Mouse (Mus musculus): ENCODE measurements around the gene Pgk1. TPM values are rescaled to one million over a fixed set of nuclear protein-coding genes. Genes with fewer than 3 reads are reported as not detected.

The Pgk1 gene
- polyA plus RNA-seq (2014; fragmentation: Nextera tagmentation; extraction: Ambion mirVana), result 413 and 443 TPM in 2 replicates

GRCm38 (mm10) chrX:106186713-106187649 lies at the start of gene Pgk1:
Gene Pgk1 (plus strand): TSS chrX:106187100.
- WGBS, result 14% methylated on average over 48 of the region's 55 CpGs

GRCm38 (mm10) chrX:106139309-106140070 lies 47.4 kb upstream of the Pgk1 start:
- H3K4me1 ChIP-seq (replicated peaks; ENCODE audit: control insufficient read depth, insufficient read depth, low read length), result no peaks in the 10 kb centered on the region
- WGBS, result 83% methylated on average over 13 of the region's 13 CpGs
- DNase-seq (ENCODE audit: low spot score), result no peak
- no peak overlapping the region for H3K4me3 ChIP-seq (ENCODE audit: low read depth, low read length)
- H3K27ac ChIP-seq (ENCODE audit: low read depth, low read length), result no peak overlapping the region
- no peaks in the 10 kb centered on the region for H3K27me3 ChIP-seq (ENCODE audit: control insufficient read depth, insufficient read depth, low read length)
- no peaks in the 10 kb centered on the region for H3K9me3 ChIP-seq (ENCODE audit: control insufficient read depth, low read length)
- H3K36me3 ChIP-seq (ENCODE audit: control insufficient read depth, insufficient read depth, low read length), result no peaks in the 10 kb centered on the region
- H3K4me2 ChIP-seq (replicated peaks; ENCODE audit: low read depth, low read length), result no peak overlapping the region
- ATAC-seq (ENCODE audit: low FRiP score), result no peak
- no peak overlapping the region for H3K9ac ChIP-seq (ENCODE audit: low read depth, low read length)

More at GRCm38 (mm10) chrX:106186713-106187649, at the start of gene Pgk1:
- H3K36me3 ChIP-seq (ENCODE audit: control insufficient read depth, insufficient read depth, low read length), result no peaks in the 10 kb centered on the region
- no peaks in the 10 kb centered on the region for H3K27me3 ChIP-seq (ENCODE audit: control insufficient read depth, insufficient read depth, low read length)
- H3K9ac ChIP-seq (ENCODE audit: low read depth, low read length), result peak within 1 kb of the TSS; percentile 57
- no peaks in the 10 kb centered on the region for H3K9me3 ChIP-seq (ENCODE audit: control insufficient read depth, low read length)
- peak; percentile 98 for ATAC-seq (ENCODE audit: low FRiP score)
- peak within 1 kb of the TSS; percentile 54 for H3K4me2 ChIP-seq (replicated peaks; ENCODE audit: low read depth, low read length)
- DNase-seq (ENCODE audit: low spot score), result peak; percentile 89
- H3K4me1 ChIP-seq (replicated peaks; ENCODE audit: control insufficient read depth, insufficient read depth, low read length), result no peaks in the 10 kb centered on the region
- peak within 1 kb of the TSS; percentile 54 for H3K4me3 ChIP-seq (ENCODE audit: low read depth, low read length)
- peak within 1 kb of the TSS; percentile 74 for H3K27ac ChIP-seq (ENCODE audit: low read depth, low read length)

GRCm38 (mm10) chrX:106142936-106143335 lies 44.0 kb upstream of the Pgk1 start, which contains the start of gene Tlr13:
Gene Tlr13 (plus strand): TSS chrX:106143204.
- no peaks in the 10 kb centered on the region for H3K9me3 ChIP-seq (ENCODE audit: control insufficient read depth, low read length)
- H3K27me3 ChIP-seq (ENCODE audit: control insufficient read depth, insufficient read depth, low read length), result no peaks in the 10 kb centered on the region
- DNase-seq (ENCODE audit: low spot score) (no peak), ATAC-seq (ENCODE audit: low FRiP score) (no peak)
- H3K4me1 ChIP-seq (replicated peaks; ENCODE audit: control insufficient read depth, insufficient read depth, low read length), result no peaks in the 10 kb centered on the region
- H3K4me3 ChIP-seq (ENCODE audit: low read depth, low read length), result no peak within 1 kb of the TSS
- H3K27ac ChIP-seq (ENCODE audit: low read depth, low read length), result no peak within 1 kb of the TSS
- WGBS, result 84% methylated on average over 6 of the region's 6 CpGs
- H3K36me3 ChIP-seq (ENCODE audit: control insufficient read depth, insufficient read depth, low read length), result no peaks in the 10 kb centered on the region
- no peak within 1 kb of the TSS for H3K9ac ChIP-seq (ENCODE audit: low read depth, low read length)
- H3K4me2 ChIP-seq (replicated peaks; ENCODE audit: low read depth, low read length), result no peak within 1 kb of the TSS

DNA sequence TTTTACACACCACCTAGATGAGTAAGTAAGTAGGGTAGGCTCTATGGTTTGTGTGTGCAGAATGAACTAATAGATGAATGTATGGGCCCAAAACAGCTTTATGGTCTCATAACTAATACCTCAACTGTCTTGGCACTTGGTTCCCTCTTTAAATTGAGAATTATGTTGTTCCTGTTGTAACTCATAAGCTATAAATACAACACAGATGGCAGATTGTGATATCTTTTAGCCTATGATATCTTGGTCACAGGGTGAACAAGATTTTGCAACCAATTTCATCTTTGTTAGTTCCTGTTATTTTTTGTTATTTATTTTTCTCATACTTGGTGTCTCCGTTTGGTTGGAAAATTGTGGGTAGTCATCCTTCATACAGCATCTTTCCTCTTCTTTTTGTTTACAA lies 38.7 kb upstream of the Pgk1 start:
- no peak overlapping the region for H3K4me2 ChIP-seq (replicated peaks; ENCODE audit: low read depth, low read length)
- no peak overlapping the region for H3K4me3 ChIP-seq (ENCODE audit: low read depth, low read length)
- 67% methylated on average over 1 of the region's 1 CpGs for WGBS
- no peak overlapping the region for H3K27ac ChIP-seq (ENCODE audit: low read depth, low read length)
- no peaks in the 10 kb centered on the region for H3K4me1 ChIP-seq (replicated peaks; ENCODE audit: control insufficient read depth, insufficient read depth, low read length)
- no peaks in the 10 kb centered on the region for H3K36me3 ChIP-seq (ENCODE audit: control insufficient read depth, insufficient read depth, low read length)
- no peaks in the 10 kb centered on the region for H3K27me3 ChIP-seq (ENCODE audit: control insufficient read depth, insufficient read depth, low read length)
- ATAC-seq (ENCODE audit: low FRiP score) (no peak), DNase-seq (ENCODE audit: low spot score) (no peak)
- no peak overlapping the region for H3K9ac ChIP-seq (ENCODE audit: low read depth, low read length)
- H3K9me3 ChIP-seq (ENCODE audit: control insufficient read depth, low read length), result no peaks in the 10 kb centered on the region

DNA sequence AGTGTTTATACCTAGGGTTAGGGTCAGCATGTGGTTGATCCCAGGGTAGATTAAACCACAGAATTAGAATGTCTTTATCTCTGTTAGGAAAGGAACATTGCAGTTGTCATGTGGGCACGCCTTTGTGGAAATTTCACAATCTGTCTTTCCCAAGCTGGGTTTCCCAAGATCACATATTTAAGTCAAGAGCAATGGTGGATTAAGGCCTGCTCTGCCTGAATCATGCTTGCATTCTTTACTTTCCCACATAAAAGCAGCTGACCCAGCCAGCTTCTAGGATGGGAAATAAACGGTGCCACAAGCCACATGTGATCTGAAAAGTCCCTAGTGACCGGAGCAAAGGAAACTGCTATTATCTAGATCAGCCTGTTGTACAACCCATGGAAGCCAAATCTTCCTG lies 37.4 kb upstream of the Pgk1 start:
- H3K4me2 ChIP-seq (replicated peaks; ENCODE audit: low read depth, low read length), result no peak overlapping the region
- H3K27ac ChIP-seq (ENCODE audit: low read depth, low read length), result no peak overlapping the region
- H3K27me3 ChIP-seq (ENCODE audit: control insufficient read depth, insufficient read depth, low read length), result no peaks in the 10 kb centered on the region
- H3K9me3 ChIP-seq (ENCODE audit: control insufficient read depth, low read length), result no peaks in the 10 kb centered on the region
- no peak for DNase-seq (ENCODE audit: low spot score)
- WGBS, result 94% methylated on average over 3 of the region's 3 CpGs
- ATAC-seq (ENCODE audit: low FRiP score), result no peak
- H3K4me1 ChIP-seq (replicated peaks; ENCODE audit: control insufficient read depth, insufficient read depth, low read length), result no peaks in the 10 kb centered on the region
- no peaks in the 10 kb centered on the region for H3K36me3 ChIP-seq (ENCODE audit: control insufficient read depth, insufficient read depth, low read length)
- H3K9ac ChIP-seq (ENCODE audit: low read depth, low read length), result no peak overlapping the region
- H3K4me3 ChIP-seq (ENCODE audit: low read depth, low read length), result no peak overlapping the region

- Histone ChIP-seq H3K4me2 (replicated peaks; ENCODE audit: low read depth, low read length) (no peak overlapping the region), H3K27ac (ENCODE audit: low read depth, low read length) (no peak overlapping the region), H3K9me3 (ENCODE audit: control insufficient read depth, low read length) (no peaks in the 10 kb centered on the region), H3K9ac (ENCODE audit: low read depth, low read length) (no peak overlapping the region), H3K4me1 (replicated peaks; ENCODE audit: control insufficient read depth, insufficient read depth, low read length) (no peaks in the 10 kb centered on the region), H3K4me3 (ENCODE audit: low read depth, low read length) (no peak overlapping the region), H3K36me3 (ENCODE audit: control insufficient read depth, insufficient read depth, low read length) (no peaks in the 10 kb centered on the region), H3K27me3 (ENCODE audit: control insufficient read depth, insufficient read depth, low read length) (no peaks in the 10 kb centered on the region)
- ATAC-seq (ENCODE audit: low FRiP score) (no peak), DNase-seq (ENCODE audit: low spot score) (no peak)
These were observed 32.7 kb upstream of the Pgk1 start for GRCm38 (mm10) chrX:106154180-106154586.

DNA sequence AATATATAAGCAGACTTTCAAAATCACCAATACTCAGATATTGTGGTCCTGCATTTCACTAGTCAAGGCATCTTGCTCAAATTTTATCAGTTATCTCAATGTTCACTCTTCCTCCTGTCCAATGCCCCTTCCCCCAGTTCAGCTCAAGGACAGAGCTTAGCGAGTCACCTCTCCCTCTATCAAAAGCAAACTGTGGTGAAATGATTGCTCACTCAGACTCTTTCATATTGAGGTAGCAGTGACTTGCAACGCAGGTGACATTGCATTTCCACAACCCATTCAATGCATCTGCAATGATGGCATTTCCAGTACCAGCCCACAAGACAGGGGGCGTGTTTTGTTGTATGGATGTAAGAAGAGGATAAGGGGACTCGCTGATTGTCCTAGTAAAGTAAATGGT lies 31.0 kb upstream of the Pgk1 start:
- Histone ChIP-seq H3K36me3 (ENCODE audit: control insufficient read depth, insufficient read depth, low read length) (no peaks in the 10 kb centered on the region), H3K4me1 (replicated peaks; ENCODE audit: control insufficient read depth, insufficient read depth, low read length) (no peaks in the 10 kb centered on the region), H3K4me2 (replicated peaks; ENCODE audit: low read depth, low read length) (no peak overlapping the region), H3K9ac (ENCODE audit: low read depth, low read length) (no peak overlapping the region), H3K27ac (ENCODE audit: low read depth, low read length) (no peak overlapping the region), H3K4me3 (ENCODE audit: low read depth, low read length) (no peak overlapping the region), H3K27me3 (ENCODE audit: control insufficient read depth, insufficient read depth, low read length) (no peaks in the 10 kb centered on the region), H3K9me3 (ENCODE audit: control insufficient read depth, low read length) (no peaks in the 10 kb centered on the region)
- WGBS, result 72% methylated on average over 4 of the region's 4 CpGs
- no peak for DNase-seq (ENCODE audit: low spot score)
- ATAC-seq (ENCODE audit: low FRiP score), result no peak

DNA sequence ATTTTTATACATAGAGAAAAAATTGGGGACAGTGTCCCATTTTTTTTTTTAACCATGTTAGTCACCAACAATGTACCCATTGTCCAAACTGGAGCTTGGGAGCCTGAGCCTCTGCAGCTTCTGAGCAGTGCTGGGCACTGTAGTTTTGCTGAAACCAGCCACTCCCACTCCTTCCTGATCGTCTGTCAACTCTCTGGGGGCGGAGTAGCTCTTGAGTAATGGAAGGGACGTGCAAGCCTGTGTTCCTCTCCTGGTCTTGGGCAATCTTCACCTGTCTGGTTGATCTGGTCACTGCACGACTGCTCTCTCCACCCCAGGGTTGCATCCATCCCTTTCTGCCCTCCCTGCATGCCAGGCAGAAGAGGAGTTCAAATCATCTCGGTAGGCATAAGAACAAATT lies 22.9 kb upstream of the Pgk1 start:
- Histone ChIP-seq H3K9me3 (ENCODE audit: control insufficient read depth, low read length) (no peaks in the 10 kb centered on the region), H3K4me3 (ENCODE audit: low read depth, low read length) (no peak overlapping the region), H3K9ac (ENCODE audit: low read depth, low read length) (no peak overlapping the region), H3K36me3 (ENCODE audit: control insufficient read depth, insufficient read depth, low read length) (no peaks in the 10 kb centered on the region), H3K27me3 (ENCODE audit: control insufficient read depth, insufficient read depth, low read length) (no peaks in the 10 kb centered on the region), H3K4me1 (replicated peaks; ENCODE audit: control insufficient read depth, insufficient read depth, low read length) (no peaks in the 10 kb centered on the region), H3K4me2 (replicated peaks; ENCODE audit: low read depth, low read length) (no peak overlapping the region), H3K27ac (ENCODE audit: low read depth, low read length) (no peak overlapping the region)
- WGBS, result 63% methylated on average over 5 of the region's 5 CpGs
- no peak for ATAC-seq (ENCODE audit: low FRiP score)
- DNase-seq (ENCODE audit: low spot score), result no peak

Measured in hindbrain, embryonic 11.5 days (tissue).